Mouse (Mus musculus): ENCODE measurements around the gene Cma1.
"Not testable (repeated sequence)": the region's sequence is repeated elsewhere in the genome, so short reads cannot be mapped to it uniquely, and the experiment has no call there.

Gene Cma1

GRCm38 (mm10) chr14:55944575-55944974, at the start of gene Cma1:
Gene Cma1 (minus strand): TSS chr14:55944675.
- DNase-seq, result no peak

- not testable (repeated sequence) for DNase-seq
Measured at GRCm38 (mm10) chr14:55987464-55987863, 43.0 kb upstream of the Cma1 start.

DNA sequence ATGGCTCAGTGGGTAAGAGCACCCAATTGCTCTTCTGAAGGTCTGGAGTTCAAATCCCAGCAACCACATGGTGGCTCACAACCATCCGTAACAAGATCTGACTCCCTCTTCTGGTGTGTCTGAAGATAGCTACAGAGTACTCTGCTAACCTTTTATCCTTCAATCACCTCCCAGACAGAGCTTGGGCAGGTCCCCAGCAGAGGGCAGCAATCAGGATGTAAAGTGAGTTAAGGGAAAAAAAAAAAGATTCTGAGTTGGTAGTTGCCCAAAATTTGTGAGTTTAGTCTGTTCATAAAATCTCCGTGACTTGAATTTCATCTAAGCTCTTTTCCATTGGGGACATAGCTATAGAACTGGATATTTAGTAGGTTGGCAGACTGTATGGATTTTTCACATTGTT, 19.4 kb upstream of the Cma1 start:
- DNase-seq, result not testable (repeated sequence)

DNA sequence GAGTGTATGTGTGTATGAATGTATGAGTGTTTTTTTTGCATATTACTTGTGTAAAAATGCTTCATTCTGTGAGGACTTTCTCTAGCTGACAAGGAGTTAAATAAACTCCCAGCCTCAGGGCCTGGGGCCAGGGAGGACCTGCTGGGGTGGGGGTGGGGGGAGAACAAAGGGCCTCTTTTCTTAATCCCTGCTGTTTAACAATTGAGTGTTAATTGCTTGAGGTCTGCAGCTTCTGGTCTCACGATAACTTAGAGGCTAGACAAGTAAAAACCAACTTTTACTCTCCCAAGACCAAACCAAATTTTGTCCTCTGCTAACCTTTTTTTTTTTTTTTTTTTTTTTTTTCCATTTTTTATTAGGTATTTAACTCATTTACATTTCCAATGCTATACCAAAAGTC, 18.8 kb upstream of the Cma1 start:
- DNase-seq, result no peak

DNA sequence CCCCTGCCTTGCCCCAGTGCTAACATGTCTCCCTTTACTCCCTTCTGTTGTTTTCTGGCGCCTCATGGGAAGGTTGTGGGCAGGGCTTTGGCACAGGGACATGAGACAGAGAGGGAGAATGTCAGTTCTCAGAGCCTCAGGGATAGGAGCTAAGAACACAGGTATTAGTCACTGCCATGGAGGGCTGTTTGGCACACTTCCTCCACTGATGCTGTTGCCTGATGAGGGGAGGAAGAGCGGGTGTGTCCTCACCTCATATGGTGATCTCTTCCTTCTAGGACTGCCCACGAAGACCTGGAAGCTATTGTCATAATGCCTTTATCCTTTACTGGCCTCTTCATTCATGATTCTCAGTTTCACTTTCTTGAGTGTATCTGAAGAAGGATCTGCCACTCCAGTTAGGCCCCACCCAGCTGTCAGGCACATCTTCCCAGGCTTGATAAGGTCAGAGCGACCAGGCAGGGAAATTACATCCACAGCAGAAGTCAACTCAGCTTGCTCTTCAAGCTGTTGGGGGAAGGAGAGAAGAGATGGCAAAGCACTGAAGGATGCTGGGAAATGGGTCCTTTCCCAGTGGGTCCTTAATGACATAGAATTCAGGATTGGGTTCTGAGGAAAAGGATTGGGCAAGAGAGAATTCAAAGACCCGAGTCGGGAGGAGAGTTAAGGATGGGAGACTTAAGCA, 6.0 kb upstream of the Cma1 start, which contains the start of gene Cma2:
Cma2 (plus strand) TSS at position 635 of the 685 bp plus-strand sequence.
- no peak for DNase-seq

DNA sequence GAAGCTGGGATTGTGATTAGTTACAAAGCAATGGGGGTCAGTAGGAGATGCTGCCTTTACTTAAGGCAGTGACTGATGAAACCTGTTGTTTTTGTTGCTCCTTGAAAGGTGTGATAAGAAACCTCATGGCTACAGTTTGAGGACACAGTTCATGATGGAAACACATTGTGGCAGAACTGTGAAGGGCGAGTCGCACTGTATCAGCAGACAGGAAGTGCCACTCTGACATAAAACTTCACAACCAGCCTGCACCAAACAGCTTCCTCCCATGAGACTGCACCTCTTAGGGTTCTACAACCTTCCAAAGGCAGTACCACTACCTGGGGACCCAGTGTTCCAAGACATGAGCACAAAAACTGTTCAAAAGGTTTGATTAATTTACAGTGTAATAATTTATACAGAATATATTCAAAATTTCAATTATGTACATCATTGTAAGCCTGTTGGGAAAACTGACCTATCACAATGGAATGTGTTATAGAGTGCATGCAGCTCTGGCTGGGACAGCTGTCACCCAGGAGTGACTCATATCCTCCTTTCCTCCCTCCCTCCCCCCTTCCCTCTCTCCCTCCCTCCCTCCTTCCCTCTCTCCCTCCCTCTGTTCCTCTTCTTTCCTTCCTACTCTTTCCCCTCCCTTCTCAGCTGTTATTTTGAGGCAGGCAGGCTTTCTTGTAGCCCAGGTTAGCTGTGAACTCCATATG, 1.9 kb upstream of the Cma1 start:
- DNase-seq, result no peak

GRCm38 (mm10) chr14:55943601-55944000, 874 bp downstream of the Cma1 start:
- DNase-seq, result no peak

GRCm38 (mm10) chr14:55940070-55940800, 4.2 kb downstream of the Cma1 start:
- no peak for DNase-seq

DNA sequence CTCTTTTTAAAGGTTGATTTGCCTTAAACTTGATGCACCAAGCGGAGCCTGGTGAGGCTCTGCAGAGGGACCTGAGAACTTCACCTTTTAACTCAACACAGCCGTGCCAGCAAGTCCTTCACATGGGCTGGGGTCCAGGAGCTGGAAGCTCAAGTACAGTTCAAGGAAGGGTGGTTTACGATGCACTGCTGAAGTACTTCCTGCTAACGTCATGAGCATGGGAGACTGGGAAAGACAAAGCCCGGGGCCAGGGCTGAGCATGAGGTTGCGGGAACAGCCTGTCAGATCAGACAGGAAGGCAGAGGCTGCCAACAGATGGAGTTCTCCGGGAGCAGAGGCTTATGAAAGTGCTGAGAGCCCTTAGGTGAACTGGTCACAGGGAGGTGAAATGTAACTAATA, 10.9 kb downstream of the Cma1 start:
- no peak for DNase-seq

GRCm38 (mm10) chr14:55929263-55929997, 15.0 kb downstream of the Cma1 start:
- no peak for DNase-seq

- no peak for DNase-seq
Measured at GRCm38 (mm10) chr14:55926847-55927246, 17.6 kb downstream of the Cma1 start.

DNA sequence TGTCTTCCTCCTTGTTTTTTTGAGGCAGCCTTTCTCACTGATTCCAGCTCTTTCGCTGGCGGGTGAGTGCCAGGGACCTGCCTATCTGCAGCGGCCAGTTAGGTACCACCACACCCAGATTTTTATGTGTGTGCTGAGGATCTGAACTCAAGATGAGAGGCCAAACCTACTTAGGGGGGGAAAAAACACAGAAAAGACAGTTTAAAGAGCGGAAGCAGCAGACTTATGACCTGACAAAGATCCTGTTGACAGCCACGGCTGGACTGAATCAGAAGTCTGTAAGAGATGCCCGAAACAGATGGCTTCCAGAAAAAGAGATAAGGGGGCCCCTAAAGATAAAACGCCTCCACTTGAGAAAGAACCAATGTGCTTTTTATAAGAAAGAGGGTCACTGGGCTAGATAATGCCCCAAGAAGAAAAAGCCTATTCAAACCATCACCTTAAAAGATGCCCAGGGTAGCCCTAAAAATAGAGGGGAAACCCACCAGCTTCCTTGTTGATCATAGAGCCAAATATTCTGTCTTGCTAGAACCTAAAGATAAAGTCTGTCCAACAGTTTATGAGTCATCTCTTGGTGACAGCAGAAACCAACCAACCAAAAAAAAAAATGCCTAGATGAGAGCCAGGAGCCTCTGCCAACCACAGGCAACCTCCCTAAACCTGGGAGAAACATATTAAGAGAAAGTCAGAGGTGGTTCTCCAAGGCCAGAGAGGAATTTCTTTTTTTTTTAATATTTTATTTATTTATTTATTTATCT, 21.8 kb downstream of the Cma1 start:
- DNase-seq, result no peak

DNA sequence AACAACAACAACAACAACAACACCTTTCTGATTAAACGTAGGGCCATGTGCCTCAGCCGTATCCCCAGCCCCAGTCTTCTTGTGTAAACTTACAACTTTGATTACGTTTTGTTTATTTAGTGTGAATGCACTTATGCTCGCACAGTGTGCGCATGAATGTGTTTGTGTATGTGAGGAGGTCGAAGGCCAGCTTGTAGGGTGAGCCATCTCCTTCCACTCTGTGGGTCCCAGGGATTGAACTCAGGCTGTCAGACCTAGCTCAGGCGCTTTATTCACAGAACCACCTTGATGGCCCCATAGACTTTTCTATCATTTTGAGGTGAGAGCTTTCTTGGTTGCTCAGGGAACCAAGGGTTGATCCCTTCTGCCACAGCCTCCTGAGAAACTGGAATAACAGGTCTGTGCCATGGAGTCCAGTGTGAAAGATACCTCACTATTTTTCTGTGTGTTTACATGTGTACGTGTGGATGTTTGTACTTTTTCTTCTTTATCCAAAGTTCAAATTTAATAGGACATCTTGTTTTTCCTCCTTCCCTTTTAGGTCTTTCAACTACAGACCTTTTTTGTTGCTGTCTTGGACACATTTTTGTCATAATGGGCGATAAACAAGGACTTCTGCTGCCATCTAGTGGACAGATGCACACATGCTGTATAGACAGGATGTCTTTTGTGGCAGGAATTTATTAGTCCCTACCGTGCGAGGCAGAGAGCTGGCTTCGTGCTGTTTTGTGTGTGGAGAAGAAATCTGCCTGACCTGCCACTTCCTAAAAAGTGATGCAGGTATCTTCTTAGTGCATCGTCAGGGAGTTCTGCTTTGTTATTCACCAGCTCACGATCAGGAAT, 26.0 kb downstream of the Cma1 start:
- peak; percentile 68 for DNase-seq

DNA sequence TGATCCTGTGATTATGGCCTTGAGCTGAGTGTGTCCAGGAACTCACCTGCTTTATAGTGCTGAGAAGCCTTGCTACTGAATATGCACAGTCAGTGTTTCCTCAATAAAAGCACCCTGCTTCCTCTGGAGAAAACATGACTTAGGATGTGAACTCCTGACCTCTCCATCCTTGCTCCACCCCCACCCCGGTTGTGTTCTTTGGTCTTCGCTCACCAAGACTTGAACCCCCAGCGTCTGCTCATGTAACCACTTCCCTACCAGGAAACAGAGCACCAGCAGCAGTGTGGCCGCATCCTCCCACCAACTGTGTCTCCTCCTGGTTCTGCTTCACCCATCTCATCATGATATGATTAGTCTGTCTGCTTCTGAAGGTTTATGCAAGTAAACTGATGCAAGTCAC, 31.1 kb downstream of the Cma1 start:
- no peak for DNase-seq

- DNase-seq, result no peak
Measured at GRCm38 (mm10) chr14:55905518-55905917, 39.0 kb downstream of the Cma1 start.

DNA sequence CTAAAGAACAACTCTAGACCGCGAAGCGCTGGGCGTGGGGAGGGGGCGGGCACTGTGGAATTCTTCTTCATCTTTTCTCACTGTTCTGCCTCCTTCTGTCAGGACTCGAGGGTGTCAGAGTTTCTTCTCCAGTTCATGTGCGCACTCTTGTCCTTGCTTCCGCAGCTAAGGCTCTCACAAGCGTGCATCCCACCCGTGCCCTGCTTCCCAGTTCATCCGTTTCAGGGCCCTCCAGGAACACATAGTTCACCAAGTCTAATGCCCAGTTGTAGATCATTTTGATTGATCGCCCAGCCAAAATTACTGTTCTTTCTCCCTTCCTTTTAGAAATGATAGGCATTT, 44.1 kb downstream of the Cma1 start:
- DNase-seq, result no peak

GRCm38 (mm10) chr14:55899701-55900413, 44.6 kb downstream of the Cma1 start, which contains the start of gene Sdr39u1:
Gene Sdr39u1 (minus strand): TSS chr14:55900293.
- peak; percentile 85 for DNase-seq

GRCm38 (mm10) chr14:55898947-55899346, 45.5 kb downstream of the Cma1 start:
- DNase-seq, result no peak

- DNase-seq, result no peak
Measured at GRCm38 (mm10) chr14:55897671-55898070, 46.8 kb downstream of the Cma1 start.

Measured in right cerebral cortex, postnatal 4 days (tissue).